Mouse (Mus musculus): ENCODE results near the gene Lin7b. TPM values are rescaled to one million over a fixed set of nuclear protein-coding genes. Genes with fewer than 3 reads are reported as not detected.

The Lin7b gene
- polyA plus RNA-seq, 1 experiment from 2014 or later, result 0.43 TPM

DNA sequence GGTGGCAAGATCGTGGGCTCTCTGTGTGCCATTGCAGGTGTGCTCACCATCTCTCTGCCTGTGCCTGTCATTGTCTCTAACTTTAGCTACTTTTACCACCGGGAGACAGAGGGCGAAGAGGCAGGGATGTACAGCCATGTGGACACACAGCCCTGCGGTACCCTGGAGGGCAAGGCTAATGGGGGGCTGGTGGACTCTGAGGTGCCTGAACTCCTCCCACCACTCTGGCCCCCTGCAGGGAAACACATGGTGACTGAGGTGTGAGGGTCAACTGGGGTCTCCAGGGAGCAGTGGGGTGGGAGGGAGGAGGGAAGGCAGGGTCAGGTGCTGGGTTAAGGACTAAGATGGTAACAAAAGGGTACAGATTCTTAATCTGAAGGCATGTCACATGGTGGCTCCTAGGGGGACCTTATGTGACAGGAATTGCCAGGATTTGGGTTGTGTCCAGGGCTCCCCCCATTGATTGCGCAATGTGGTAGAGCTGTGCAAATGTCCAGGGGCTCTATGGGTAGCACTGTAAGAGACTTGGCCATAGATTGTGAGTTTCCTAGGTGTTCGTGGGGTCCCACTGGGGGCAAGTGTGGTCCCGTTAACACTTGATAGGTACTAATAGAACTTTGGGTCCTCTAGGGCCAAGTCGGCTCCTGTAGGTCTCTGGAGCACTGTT lies 39.2 kb upstream of the Lin7b start:
- Histone ChIP-seq H3K9me3 (ENCODE audit: control insufficient read depth, low read length) (no peaks in the 10 kb centered on the region), H3K27me3 (ENCODE audit: control insufficient read depth, insufficient read depth, low read length) (peaks cover 82% of the 10 kb centered on the region)
- WGBS, result 85% methylated on average over 8 of the region's 8 CpGs

GRCm38 (mm10) chr7:45408949-45409348 lies 38.6 kb upstream of the Lin7b start:
- H3K4me3 ChIP-seq (ENCODE audit: low read depth, low read length), result no peak overlapping the region
- H3K36me3 ChIP-seq (ENCODE audit: control insufficient read depth, insufficient read depth, low read length), result no peaks in the 10 kb centered on the region
- DNase-seq (ENCODE audit: low spot score) (no peak), ATAC-seq (ENCODE audit: insufficient number of reproducible peaks, low FRiP score, low TSS enrichment, low read depth) (no peak)
- no peaks in the 10 kb centered on the region for H3K9me3 ChIP-seq (ENCODE audit: control insufficient read depth, low read length)
- H3K27me3 ChIP-seq (ENCODE audit: control insufficient read depth, insufficient read depth, low read length), result peaks cover 75% of the 10 kb centered on the region
- H3K4me2 ChIP-seq (ENCODE audit: low read depth, severe bottlenecking), result no peak overlapping the region
- H3K27ac ChIP-seq (replicated peaks; ENCODE audit: low read depth, low read length), result no peak overlapping the region
- H3K9ac ChIP-seq (ENCODE audit: low read length), result no peak overlapping the region
- 90% methylated on average over 17 of the region's 17 CpGs for WGBS
- peaks cover 6% of the 10 kb centered on the region; the same call in 1 of the 2 replicates for H3K4me1 ChIP-seq (ENCODE audit: control insufficient read depth, insufficient read depth, low read length)

More for the DNA sequence above, 39.2 kb upstream of the Lin7b start:
- DNase-seq (ENCODE audit: low spot score) (no peak), ATAC-seq (ENCODE audit: insufficient number of reproducible peaks, low FRiP score, low TSS enrichment, low read depth) (no peak)
- Histone ChIP-seq H3K27ac (replicated peaks; ENCODE audit: low read depth, low read length) (no peak overlapping the region), H3K4me3 (ENCODE audit: low read depth, low read length) (no peak overlapping the region), H3K4me1 (ENCODE audit: control insufficient read depth, insufficient read depth, low read length) (peaks cover 9% of the 10 kb centered on the region), H3K9ac (ENCODE audit: low read length) (no peak overlapping the region), H3K36me3 (ENCODE audit: control insufficient read depth, insufficient read depth, low read length) (no peaks in the 10 kb centered on the region), H3K4me2 (ENCODE audit: low read depth, severe bottlenecking) (no peak overlapping the region)

GRCm38 (mm10) chr7:45408351-45408750 lies 38.0 kb upstream of the Lin7b start:
- WGBS, result 78% methylated on average over 7 of the region's 7 CpGs
- no peak for ATAC-seq (ENCODE audit: insufficient number of reproducible peaks, low FRiP score, low TSS enrichment, low read depth)
- DNase-seq (ENCODE audit: low spot score), result no peak
- Histone ChIP-seq H3K27me3 (ENCODE audit: control insufficient read depth, insufficient read depth, low read length) (peaks cover 69% of the 10 kb centered on the region), H3K9me3 (ENCODE audit: control insufficient read depth, low read length) (no peaks in the 10 kb centered on the region), H3K4me3 (ENCODE audit: low read depth, low read length) (no peak overlapping the region), H3K9ac (ENCODE audit: low read length) (no peak overlapping the region), H3K4me2 (ENCODE audit: low read depth, severe bottlenecking) (no peak overlapping the region), H3K27ac (replicated peaks; ENCODE audit: low read depth, low read length) (no peak overlapping the region), H3K36me3 (ENCODE audit: control insufficient read depth, insufficient read depth, low read length) (no peaks in the 10 kb centered on the region), H3K4me1 (ENCODE audit: control insufficient read depth, insufficient read depth, low read length) (0 out of 2 replicates have a peak, but pooled peaks cover 3% of the 10 kb centered on the region)

- Histone ChIP-seq H3K27me3 (ENCODE audit: control insufficient read depth, insufficient read depth, low read length) (peaks cover 64% of the 10 kb centered on the region), H3K9ac (ENCODE audit: low read length) (no peak overlapping the region), H3K4me2 (ENCODE audit: low read depth, severe bottlenecking) (no peak overlapping the region), H3K9me3 (ENCODE audit: control insufficient read depth, low read length) (no peaks in the 10 kb centered on the region), H3K36me3 (ENCODE audit: control insufficient read depth, insufficient read depth, low read length) (no peaks in the 10 kb centered on the region), H3K4me3 (ENCODE audit: low read depth, low read length) (no peak overlapping the region), H3K27ac (replicated peaks; ENCODE audit: low read depth, low read length) (no peak overlapping the region), H3K4me1 (ENCODE audit: control insufficient read depth, insufficient read depth, low read length) (0 out of 2 replicates have a peak, but pooled peaks cover 3% of the 10 kb centered on the region)
- WGBS, result 83% methylated on average over 10 of the region's 10 CpGs
- DNase-seq (ENCODE audit: low spot score) (no peak), ATAC-seq (ENCODE audit: insufficient number of reproducible peaks, low FRiP score, low TSS enrichment, low read depth) (no peak)
Measured at GRCm38 (mm10) chr7:45407836-45408235, 37.5 kb upstream of the Lin7b start.

GRCm38 (mm10) chr7:45406157-45407156 lies 36.1 kb upstream of the Lin7b start:
- WGBS, result 1% methylated on average over 112 of the region's 114 CpGs
- ATAC-seq (ENCODE audit: insufficient number of reproducible peaks, low FRiP score, low TSS enrichment, low read depth), result no peak; the same call in 1 of the 2 replicates
- peaks cover 54% of the 10 kb centered on the region for H3K27me3 ChIP-seq (ENCODE audit: control insufficient read depth, insufficient read depth, low read length)
- no peaks in the 10 kb centered on the region for H3K36me3 ChIP-seq (ENCODE audit: control insufficient read depth, insufficient read depth, low read length)
- 0 out of 2 replicates have a peak, but pooled peaks cover 3% of the 10 kb centered on the region for H3K4me1 ChIP-seq (ENCODE audit: control insufficient read depth, insufficient read depth, low read length)
- DNase-seq (ENCODE audit: low spot score), result peak; percentile 56
- no peak overlapping the region for H3K27ac ChIP-seq (replicated peaks; ENCODE audit: low read depth, low read length)
- no peaks in the 10 kb centered on the region for H3K9me3 ChIP-seq (ENCODE audit: control insufficient read depth, low read length)
- H3K4me2 ChIP-seq (ENCODE audit: low read depth, severe bottlenecking), result peak overlapping the region; percentile 52
- H3K4me3 ChIP-seq (ENCODE audit: low read depth, low read length), result peak overlapping the region; percentile 29
- H3K9ac ChIP-seq (ENCODE audit: low read length), result peak overlapping the region; percentile 30; the same call in 1 of the 2 replicates

DNA sequence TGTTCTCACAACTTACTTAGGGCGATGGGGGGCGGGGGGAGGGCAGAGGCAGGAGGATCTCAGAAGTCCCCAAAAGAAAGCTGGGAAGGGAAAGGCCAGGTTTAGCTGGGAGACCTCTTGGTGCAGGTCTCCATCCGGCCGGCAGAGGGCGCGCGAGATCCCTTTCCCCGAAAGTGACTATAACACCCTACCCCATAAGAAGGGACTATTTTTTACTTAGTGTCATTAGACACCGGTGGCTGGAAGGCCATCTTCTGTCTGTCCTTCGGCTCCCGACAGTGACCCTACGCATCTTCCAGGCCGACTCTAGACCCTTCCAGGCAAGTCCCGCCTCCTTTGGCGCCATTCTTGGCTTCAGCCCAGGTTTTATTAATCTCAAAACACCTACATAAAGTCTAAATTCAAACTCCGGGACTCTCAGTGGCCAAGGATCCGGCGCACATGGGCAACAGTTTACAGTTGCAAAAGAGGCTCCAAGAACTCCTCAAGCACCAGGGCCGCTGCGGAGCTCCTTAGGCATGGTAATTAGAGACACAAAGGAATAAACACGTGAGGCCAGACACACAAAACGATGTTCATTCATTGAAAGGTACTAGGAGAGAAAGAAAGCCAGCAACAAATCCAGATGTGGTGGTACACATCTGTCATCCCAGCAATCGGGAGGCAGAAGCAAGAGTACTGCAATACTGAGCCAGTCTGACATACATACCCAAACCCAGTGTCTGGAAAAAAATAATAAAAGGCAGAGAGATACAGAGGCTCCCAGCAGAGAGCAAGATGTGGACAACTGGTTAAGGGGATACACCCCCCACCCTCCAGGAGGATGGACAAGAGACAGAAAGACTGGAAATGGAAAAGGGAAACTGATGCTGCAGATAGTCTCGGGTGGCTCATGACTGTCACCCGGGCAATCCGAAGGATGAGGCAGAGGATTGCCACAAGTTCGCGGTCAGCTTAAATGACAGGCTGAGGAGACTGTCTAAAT lies 35.0 kb upstream of the Lin7b start, which contains the start of gene Kcna7:
Gene Kcna7, plus strand, starts transcription at position 563 of the 985 bp plus-strand sequence.
- 12% methylated on average over 28 of the region's 28 CpGs for WGBS

GRCm38 (mm10) chr7:45403532-45404261 lies 33.3 kb upstream of the Lin7b start:
- 45% methylated on average over 6 of the region's 6 CpGs for WGBS
- peak; percentile 84 for DNase-seq (ENCODE audit: low spot score)
- no peak overlapping the region for H3K27ac ChIP-seq (replicated peaks; ENCODE audit: low read depth, low read length)
- no peak overlapping the region for H3K4me3 ChIP-seq (ENCODE audit: low read depth, low read length)
- no peak for ATAC-seq (ENCODE audit: insufficient number of reproducible peaks, low FRiP score, low TSS enrichment, low read depth)
- no peaks in the 10 kb centered on the region for H3K9me3 ChIP-seq (ENCODE audit: control insufficient read depth, low read length)
- no peaks in the 10 kb centered on the region for H3K36me3 ChIP-seq (ENCODE audit: control insufficient read depth, insufficient read depth, low read length)
- H3K4me2 ChIP-seq (ENCODE audit: low read depth, severe bottlenecking), result no peak overlapping the region
- H3K27me3 ChIP-seq (ENCODE audit: control insufficient read depth, insufficient read depth, low read length), result peaks cover 36% of the 10 kb centered on the region
- 0 out of 2 replicates have a peak, but pooled peaks cover 3% of the 10 kb centered on the region for H3K4me1 ChIP-seq (ENCODE audit: control insufficient read depth, insufficient read depth, low read length)
- H3K9ac ChIP-seq (ENCODE audit: low read length), result no peak overlapping the region

More for the DNA sequence above, 35.0 kb upstream of the Lin7b start, which contains the start of gene Kcna7:
- Histone ChIP-seq H3K9me3 (ENCODE audit: control insufficient read depth, low read length) (no peaks in the 10 kb centered on the region), H3K27ac (replicated peaks; ENCODE audit: low read depth, low read length) (no peak within 1 kb of the TSS), H3K4me3 (ENCODE audit: low read depth, low read length) (peak within 1 kb of the TSS; percentile 29), H3K27me3 (ENCODE audit: control insufficient read depth, insufficient read depth, low read length) (peaks cover 47% of the 10 kb centered on the region), H3K4me2 (ENCODE audit: low read depth, severe bottlenecking) (peak within 1 kb of the TSS; percentile 52), H3K36me3 (ENCODE audit: control insufficient read depth, insufficient read depth, low read length) (no peaks in the 10 kb centered on the region), H3K4me1 (ENCODE audit: control insufficient read depth, insufficient read depth, low read length) (0 out of 2 replicates have a peak, but pooled peaks cover 3% of the 10 kb centered on the region), H3K9ac (ENCODE audit: low read length) (peak within 1 kb of the TSS; percentile 30; the same call in 1 of the 2 replicates)
- DNase-seq (ENCODE audit: low spot score) (peak; percentile 74), ATAC-seq (ENCODE audit: insufficient number of reproducible peaks, low FRiP score, low TSS enrichment, low read depth) (no peak)
